Mouse (Mus musculus) right cerebral cortex, adult 18-20 months (tissue): ENCODE data around the gene Olfr382.
"Not testable (repeated sequence)": the region's sequence is repeated elsewhere in the genome, so short reads cannot be mapped to it uniquely, and the experiment has no call there.

Experiments
- DNase-seq: peaks from one replicate; pipeline ENCODE4 v3.0.0; 2022; ENCODE audit warnings: mixed read lengths

Gene Olfr382

DNA sequence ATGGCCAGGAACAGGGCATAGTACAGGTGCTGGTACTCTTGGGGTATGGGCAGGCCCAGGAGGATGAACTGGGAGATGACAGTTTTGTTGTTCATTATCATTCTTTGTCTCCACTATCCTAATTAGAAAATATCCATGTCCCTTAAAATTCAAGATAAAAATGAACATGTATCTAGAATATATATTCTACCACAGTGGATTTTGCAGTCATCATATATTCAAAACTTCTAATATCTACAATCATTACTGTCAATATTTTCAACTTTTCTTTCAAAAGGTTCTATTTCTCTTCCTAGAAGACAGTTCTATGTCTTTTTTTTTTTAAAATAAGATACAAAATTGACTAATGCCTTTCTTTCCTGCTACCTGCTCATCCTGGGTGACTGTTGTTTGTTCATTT is at the start of gene Olfr382:
Gene Olfr382, minus strand, starts transcription at position 101 of the 400 bp plus-strand sequence.
- no peak for DNase-seq

DNA sequence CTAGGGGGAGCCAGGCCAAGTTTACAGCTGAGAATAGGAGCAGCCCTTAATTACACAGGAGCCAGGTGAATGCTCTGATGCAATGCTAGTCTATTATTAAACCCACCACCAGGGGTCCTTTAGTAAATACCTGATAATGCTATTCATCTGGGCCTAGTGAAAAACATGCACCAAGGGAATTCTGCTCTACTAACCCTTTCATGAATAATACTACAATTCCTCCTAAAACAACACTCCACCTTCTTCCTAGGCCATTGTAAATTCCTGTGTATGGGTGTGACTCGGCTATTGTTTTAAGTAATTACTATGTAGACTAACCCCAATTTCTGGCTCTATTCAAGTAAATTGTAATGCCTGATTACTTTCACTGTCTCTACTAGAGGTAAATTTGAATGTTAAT is 12.0 kb upstream of the Olfr382 start:
- not testable (repeated sequence) for DNase-seq

DNA sequence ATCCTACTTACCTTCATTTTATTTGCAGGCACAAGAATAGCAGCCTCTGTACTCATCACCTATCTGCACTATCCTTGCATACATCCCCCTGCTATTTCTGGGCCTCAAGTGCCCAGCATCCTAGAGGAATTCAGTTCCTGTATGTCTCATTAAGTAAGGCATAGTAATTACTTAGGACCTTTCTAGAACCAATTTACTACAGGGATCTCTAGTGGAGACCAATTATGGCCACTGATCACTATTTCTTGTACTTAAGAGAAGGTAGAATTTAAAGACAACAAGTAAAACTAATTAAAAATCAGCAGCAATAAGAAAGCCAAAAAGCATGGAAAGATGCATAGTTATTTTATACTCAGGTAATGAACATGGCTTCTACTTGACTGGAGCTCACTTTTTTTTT is 25.5 kb downstream of the Olfr382 start, which contains the start of gene Olfr381:
Gene Olfr381, minus strand, starts transcription at position 101 of the 400 bp plus-strand sequence.
- no peak for DNase-seq
